Mouse (Mus musculus): ENCODE measurements around the gene Gm11060.

DNA sequence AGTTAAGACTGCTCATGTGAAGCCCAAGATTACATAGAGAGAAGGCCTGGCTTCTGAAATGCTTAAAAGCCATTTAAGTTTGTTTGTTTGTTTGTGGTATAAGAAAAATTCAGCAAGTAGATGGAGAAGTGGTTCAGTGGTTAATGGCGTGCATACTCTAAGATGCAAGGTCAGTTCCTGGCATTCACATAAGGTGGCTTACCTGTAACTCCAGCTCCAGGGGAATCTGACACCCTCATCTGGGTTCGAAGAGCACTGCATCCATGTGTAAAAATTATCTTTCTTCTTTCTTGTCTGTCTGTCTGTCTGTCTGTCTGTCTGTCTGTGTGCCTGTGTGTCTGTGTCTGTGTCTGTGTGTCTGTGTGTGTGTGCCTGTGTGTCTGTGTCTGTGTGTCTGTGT, at the start of gene Gm11060:
- TF ChIP-seq CTCF (IDR thresholded peaks at IDR 0.05; ENCODE audit: control insufficient read depth, insufficient read depth, insufficient replicate concordance, low read depth, low read length), result no peak
- TF ChIP-seq POLR2A (IDR thresholded peaks at IDR 0.05; ENCODE audit: control insufficient read depth, low read depth, low read length), result no peak
